Mouse (Mus musculus) kidney, adult 2 months (tissue): Measurements from ENCODE around the gene Fkbpl. TPM values are rescaled to one million over a fixed set of nuclear protein-coding genes. Genes with fewer than 3 reads are reported as not detected.

Experiments used
- DNase-seq: peaks from one replicate; pipeline ENCODE4 v3.0.0; 2021
- H3K27ac ChIP-seq: fragments of 200-500 bp; 2 replicates; pipeline ENCODE4 v1.5.1; 2012; ENCODE audit warnings: low read depth, low read length, control low read depth, inconsistent platforms; ENCODE audit not compliant: insufficient read depth
- H3K27me3 ChIP-seq: fragments of 200-500 bp; replicated peaks from 2 replicates; pipeline ENCODE4 v1.6.1; 2012; ENCODE audit warnings: mild to moderate bottlenecking, moderate library complexity, low read length, inconsistent platforms; ENCODE audit not compliant: control insufficient read depth, insufficient read depth
- H3K36me3 ChIP-seq: fragments of 200-500 bp; 2 replicates; pipeline ENCODE4 v1.6.1; 2012; ENCODE audit warnings: mild to moderate bottlenecking, moderate library complexity, low read length, inconsistent platforms; ENCODE audit not compliant: control insufficient read depth, insufficient read depth
- H3K4me1 ChIP-seq: fragments of 200-500 bp; 2 replicates; pipeline ENCODE4 v1.6.1; 2011; ENCODE audit warnings: low read length; ENCODE audit not compliant: control insufficient read depth, insufficient read depth
- H3K4me3 ChIP-seq: fragments of 200-500 bp; 2 replicates; pipeline ENCODE4 v1.5.1; 2011; ENCODE audit warnings: mild to moderate bottlenecking, low read depth, low read length, control low read depth; ENCODE audit not compliant: insufficient read depth
- CTCF ChIP-seq: fragments of 200-500 bp; conservative IDR thresholded peaks from 2 replicates; pipeline ENCODE4 v1.5.1; 2011; ENCODE audit warnings: low read depth, mild to moderate bottlenecking, control low read depth, low read length, moderate library complexity, mixed read lengths; ENCODE audit not compliant: insufficient read depth, insufficient read length
- POLR2A ChIP-seq: fragments of 200-500 bp; IDR thresholded peaks from one replicate; pipeline ENCODE4 v1.6.1; 2011; ENCODE audit warnings: low read depth, low read length, control low read depth
- WGBS: fragments of 180-500 bp; shearing (Covaris S2); methylation state at CpG from one replicate; pipeline ENCODE4 v1.1.7; 2018; 5-methylcytosine and 5-hydroxymethylcytosine counted together
- polyA plus RNA-seq: library from polyadenylated mRNA; depleted of rRNA; stranded (reverse); fragments of >200 nt; gene quantifications from 2 replicates; pipeline ENCODE4 v1.2.3, GENCODE M21; 2012

Gene Fkbpl
- polyA plus RNA-seq, 1 experiment, result 5.5 TPM

GRCm38 (mm10) chr17:34643379-34643778 lies 1.2 kb upstream of the Fkbpl start:
- H3K4me1 ChIP-seq, result peaks cover 3% of the 10 kb centered on the region; the same call in 1 of the 2 replicates
- 0 out of 2 replicates have a peak overlapping the region, but pooled peaks have one; percentile 8 for H3K27ac ChIP-seq
- H3K36me3 ChIP-seq, result no peaks in the 10 kb centered on the region
- WGBS, result 63% methylated on average over 4 of the region's 4 CpGs
- TF ChIP-seq CTCF (no peak), POLR2A (no peak)
- H3K27me3 ChIP-seq, result no peaks in the 10 kb centered on the region
- no peak overlapping the region for H3K4me3 ChIP-seq
- DNase-seq, result peak; percentile 58

DNA sequence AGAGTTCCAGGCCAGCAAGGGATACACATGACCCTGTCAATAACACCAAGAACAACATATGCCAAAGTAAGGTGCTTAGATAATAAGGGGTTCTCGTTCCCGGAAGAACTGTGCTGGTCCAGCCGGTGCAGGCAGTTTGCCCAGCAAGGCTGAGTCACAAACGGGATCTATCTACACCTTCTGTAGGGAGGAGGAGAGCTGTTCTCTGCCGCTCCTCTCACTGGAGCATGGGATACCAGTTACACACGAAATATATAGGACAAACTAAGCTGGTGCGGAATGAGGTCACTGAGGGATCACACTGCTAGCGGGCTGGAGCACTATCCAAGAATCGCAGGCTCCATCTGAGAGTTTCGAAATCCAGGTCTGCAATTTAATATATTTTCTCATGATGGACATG lies 620 bp upstream of the Fkbpl start:
- Histone ChIP-seq H3K4me1 (peaks cover 3% of the 10 kb centered on the region; the same call in 1 of the 2 replicates), H3K27ac (no peak overlapping the region), H3K36me3 (no peaks in the 10 kb centered on the region), H3K4me3 (no peak overlapping the region), H3K27me3 (no peaks in the 10 kb centered on the region)
- WGBS, result 74% methylated on average over 10 of the region's 10 CpGs
- TF ChIP-seq POLR2A, result no peak
- TF ChIP-seq CTCF, result no peak
- DNase-seq, result no peak

DNA sequence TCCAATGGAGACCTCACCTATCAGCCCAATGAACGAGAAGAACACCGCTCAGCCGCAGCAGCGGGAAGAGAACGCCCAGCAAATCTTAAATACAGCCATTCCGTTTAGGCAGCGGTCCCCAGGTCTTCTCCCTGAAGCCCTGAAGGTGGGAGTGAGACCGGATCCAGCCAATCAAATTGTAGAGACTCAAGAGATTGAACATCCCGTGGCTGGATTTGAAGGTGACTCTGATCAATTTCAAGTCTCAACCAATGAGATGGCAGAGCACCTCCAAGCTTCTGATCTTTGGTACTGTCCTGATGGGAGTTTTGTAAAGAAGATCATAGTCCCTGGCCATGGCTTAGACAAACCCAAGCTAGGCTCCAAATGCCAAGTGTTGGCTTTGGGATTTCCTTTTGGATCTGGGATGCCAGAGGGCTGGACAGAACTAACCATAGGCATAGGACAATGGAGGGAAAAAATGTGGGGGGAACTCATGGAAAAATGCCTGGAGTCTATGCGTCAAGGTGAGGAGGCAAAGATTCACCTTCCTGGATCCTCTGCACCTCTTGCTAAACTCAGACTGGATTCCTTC lies 779 bp downstream of the Fkbpl start:
- Histone ChIP-seq H3K36me3 (no peaks in the 10 kb centered on the region), H3K4me1 (peaks cover 3% of the 10 kb centered on the region; the same call in 1 of the 2 replicates), H3K27me3 (no peaks in the 10 kb centered on the region), H3K4me3 (peak overlapping the region; percentile 79), H3K27ac (no peak overlapping the region)
- no peak for DNase-seq
- TF ChIP-seq POLR2A (no peak), CTCF (no peak)
- WGBS, result 36% methylated on average over 10 of the region's 10 CpGs

- no peak overlapping the region for H3K27ac ChIP-seq
These were observed 1.4 kb downstream of the Fkbpl start for GRCm38 (mm10) chr17:34645831-34646511.

DNA sequence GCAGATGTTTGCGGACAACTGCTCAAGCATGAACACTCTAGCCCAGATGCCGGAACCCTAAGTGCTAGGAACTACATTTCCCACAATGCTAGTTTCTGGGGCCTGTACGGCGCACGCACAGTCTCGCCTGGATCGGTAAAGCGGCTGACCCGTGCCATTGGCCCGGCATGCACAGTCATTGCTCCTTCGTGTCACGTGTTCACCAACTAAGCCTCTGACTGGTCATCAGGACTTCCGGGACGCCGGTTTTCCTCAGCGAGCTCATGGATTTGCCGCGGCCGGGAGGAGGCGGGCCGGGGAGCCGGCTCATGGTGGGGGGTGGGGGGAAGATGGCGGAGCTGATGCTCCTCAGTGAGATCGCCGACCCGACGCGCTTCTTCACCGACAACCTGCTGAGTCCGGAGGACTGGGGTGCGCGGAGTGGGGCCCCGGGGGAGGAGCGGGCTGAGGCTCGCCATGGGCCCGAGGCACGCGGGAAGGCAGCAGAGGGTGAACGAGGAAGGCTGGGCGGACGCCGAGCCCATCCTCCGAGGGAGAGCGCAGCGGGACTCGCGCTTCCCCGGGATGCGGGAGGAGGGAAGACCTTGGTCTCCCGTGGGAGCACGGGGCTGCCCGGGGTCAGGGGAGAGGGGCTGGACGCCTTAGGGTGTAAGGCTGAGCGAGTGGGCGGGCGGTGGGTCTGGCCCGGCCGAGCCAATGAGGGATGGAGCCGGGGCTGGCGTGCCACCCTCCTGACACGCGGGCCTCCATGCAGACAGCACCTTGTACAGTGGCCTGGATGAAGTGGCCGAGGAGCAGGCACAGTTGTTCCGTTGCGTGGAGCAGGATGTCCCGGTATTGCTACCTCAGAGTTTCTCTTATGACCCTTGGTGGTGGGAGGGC lies 2.6 kb downstream of the Fkbpl start, which contains the start of gene Atf6b:
TSS of gene Atf6b (plus strand) at position 241 of the 882 bp plus-strand sequence.
- H3K4me1 ChIP-seq, result peaks cover 3% of the 10 kb centered on the region; the same call in 1 of the 2 replicates
- DNase-seq, result peak; percentile 99
- TF ChIP-seq POLR2A (peak; percentile 29), CTCF (no peak)
- peak within 1 kb of the TSS; percentile 24; the same call in 1 of the 2 replicates for H3K27ac ChIP-seq
- no peaks in the 10 kb centered on the region for H3K36me3 ChIP-seq
- WGBS, result under 1% methylated on average over 66 of the region's 66 CpGs
- peak within 1 kb of the TSS; percentile 78 for H3K4me3 ChIP-seq
- H3K27me3 ChIP-seq, result no peaks in the 10 kb centered on the region

More at GRCm38 (mm10) chr17:34645831-34646511, 1.4 kb downstream of the Fkbpl start:
- Histone ChIP-seq H3K4me1 (peaks cover 3% of the 10 kb centered on the region; the same call in 1 of the 2 replicates), H3K4me3 (no peak overlapping the region), H3K36me3 (no peaks in the 10 kb centered on the region), H3K27me3 (no peaks in the 10 kb centered on the region)
- no peak for DNase-seq
- WGBS, result 78% methylated on average over 30 of the region's 30 CpGs
- TF ChIP-seq POLR2A (no peak), CTCF (no peak)

DNA sequence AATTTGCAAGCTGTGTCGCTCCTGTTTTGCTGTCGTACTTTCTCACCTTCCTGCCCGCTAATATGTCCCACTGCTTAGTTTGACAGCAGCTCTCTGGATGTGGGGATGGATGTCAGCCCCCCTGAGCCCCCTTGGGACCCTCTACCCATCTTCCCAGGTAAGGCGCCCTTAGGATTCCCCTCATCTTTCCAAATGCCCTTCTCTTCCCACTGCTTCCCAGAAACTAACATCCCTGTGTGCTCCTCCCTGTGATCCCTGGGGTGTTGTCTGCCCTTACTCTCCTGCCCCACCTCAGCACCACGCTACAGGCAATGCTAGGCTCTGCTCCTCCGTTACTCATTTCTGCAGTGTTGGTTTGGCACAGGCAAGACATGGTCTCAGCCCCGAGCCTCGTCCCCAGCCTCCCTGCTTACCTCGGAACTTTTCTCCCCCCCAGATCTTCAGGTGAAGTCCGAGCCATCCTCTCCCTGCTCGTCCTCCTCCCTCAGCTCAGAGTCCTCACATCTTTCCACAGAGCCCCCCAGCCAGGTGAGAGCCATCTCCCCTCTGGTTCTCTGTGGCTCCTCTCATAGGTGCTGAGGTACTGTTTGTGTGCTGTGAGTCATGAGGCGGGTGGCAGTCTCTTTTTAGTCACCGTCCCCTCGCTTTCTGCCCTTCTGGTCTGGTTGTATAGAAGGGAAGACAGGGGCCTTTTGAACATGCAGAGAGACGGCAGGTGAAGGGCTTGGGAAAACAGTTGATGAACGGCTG lies 3.8 kb downstream of the Fkbpl start:
- no peaks in the 10 kb centered on the region for H3K27me3 ChIP-seq
- peaks cover 3% of the 10 kb centered on the region; the same call in 1 of the 2 replicates for H3K4me1 ChIP-seq
- TF ChIP-seq POLR2A (no peak), CTCF (no peak)
- no peak for DNase-seq
- no peaks in the 10 kb centered on the region for H3K36me3 ChIP-seq
- H3K27ac ChIP-seq, result no peak overlapping the region
- no peak overlapping the region for H3K4me3 ChIP-seq
- 82% methylated on average over 16 of the region's 16 CpGs for WGBS
